Mouse (Mus musculus): ENCODE measurements at regions not wholly inside any gene's neighbourhood (a gene's known extent, or its start where the extent isn't known, plus 50 kb on each side); places are given as distances from the start of the nearest gene placed in this dataset.

DNA sequence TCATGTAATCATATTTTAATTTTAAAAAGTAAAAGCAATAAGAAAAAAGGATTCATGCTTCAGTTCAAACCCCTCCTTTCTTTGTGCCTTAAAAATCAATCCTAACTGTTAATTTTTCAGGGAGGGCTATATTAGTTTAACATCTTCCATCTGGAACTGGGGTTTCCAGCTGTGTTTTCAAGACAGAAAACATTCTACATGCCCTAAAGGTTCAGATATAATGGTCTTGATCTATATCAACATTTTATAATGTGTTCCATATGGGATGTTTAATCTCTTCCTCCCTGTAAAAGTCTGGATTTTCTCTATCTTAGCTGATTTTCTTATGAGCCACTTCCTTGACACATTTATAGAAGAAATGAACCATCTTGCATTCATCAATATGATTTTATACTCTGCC lies 205.9 kb upstream of the Grm7 start:
- no peaks in the 10 kb centered on the region for H3K4me1 ChIP-seq (replicated peaks; ENCODE audit: insufficient read depth, low read length)
- no peak for DNase-seq (ENCODE audit: low spot score)

DNA sequence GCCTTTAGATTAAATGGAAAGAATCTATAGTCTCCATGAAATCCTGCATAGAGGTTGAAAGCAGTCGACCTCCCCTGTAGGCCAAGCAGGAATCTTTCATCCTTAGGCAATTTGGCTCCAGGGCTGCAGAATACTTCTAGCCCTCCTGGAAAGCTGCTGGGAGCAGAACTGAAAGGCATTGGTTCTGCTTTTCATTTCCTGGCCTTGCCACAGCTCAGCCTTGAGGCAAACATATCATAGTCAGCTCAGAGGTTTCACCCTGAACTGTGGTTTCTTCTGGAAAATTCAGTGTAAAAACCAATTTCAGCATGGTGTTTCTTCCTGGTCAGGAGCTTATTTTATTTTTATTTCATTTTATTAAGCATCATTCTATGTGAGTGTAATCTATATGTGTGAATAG lies 182.0 kb upstream of the Grm7 start:
- 53% methylated on average over 1 of the region's 1 CpGs for WGBS
- H3K4me3 ChIP-seq (replicated peaks; ENCODE audit: low read depth, low read length), result no peak overlapping the region
- no peak for DNase-seq (ENCODE audit: low spot score)
- no peak overlapping the region for H3K9ac ChIP-seq (ENCODE audit: low read depth, low read length)
- H3K4me2 ChIP-seq (ENCODE audit: low read length), result no peak overlapping the region
- H3K36me3 ChIP-seq (ENCODE audit: insufficient read depth, low read length), result no peaks in the 10 kb centered on the region
- TF ChIP-seq CTCF (IDR thresholded peaks at IDR 0.05; ENCODE audit: low read depth), result no peak
- no peaks in the 10 kb centered on the region for H3K4me1 ChIP-seq (replicated peaks; ENCODE audit: insufficient read depth, low read length)
- H3K27me3 ChIP-seq (ENCODE audit: insufficient read depth, low read length), result no peaks in the 10 kb centered on the region
- no peak overlapping the region for H3K27ac ChIP-seq
- no peak for ATAC-seq (replicated peaks; ENCODE audit: low FRiP score, low read depth)
- no peaks in the 10 kb centered on the region for H3K9me3 ChIP-seq (replicated peaks; ENCODE audit: low read length)

More for the DNA sequence above, 205.9 kb upstream of the Grm7 start:
- Histone ChIP-seq H3K27ac (no peak overlapping the region), H3K4me2 (ENCODE audit: low read length) (no peak overlapping the region), H3K27me3 (ENCODE audit: insufficient read depth, low read length) (no peaks in the 10 kb centered on the region), H3K9ac (ENCODE audit: low read depth, low read length) (no peak overlapping the region), H3K36me3 (ENCODE audit: insufficient read depth, low read length) (no peaks in the 10 kb centered on the region), H3K9me3 (replicated peaks; ENCODE audit: low read length) (no peaks in the 10 kb centered on the region), H3K4me3 (replicated peaks; ENCODE audit: low read depth, low read length) (no peak overlapping the region)
- TF ChIP-seq CTCF (IDR thresholded peaks at IDR 0.05; ENCODE audit: low read depth), result no peak
- no peak for ATAC-seq (replicated peaks; ENCODE audit: low FRiP score, low read depth)

DNA sequence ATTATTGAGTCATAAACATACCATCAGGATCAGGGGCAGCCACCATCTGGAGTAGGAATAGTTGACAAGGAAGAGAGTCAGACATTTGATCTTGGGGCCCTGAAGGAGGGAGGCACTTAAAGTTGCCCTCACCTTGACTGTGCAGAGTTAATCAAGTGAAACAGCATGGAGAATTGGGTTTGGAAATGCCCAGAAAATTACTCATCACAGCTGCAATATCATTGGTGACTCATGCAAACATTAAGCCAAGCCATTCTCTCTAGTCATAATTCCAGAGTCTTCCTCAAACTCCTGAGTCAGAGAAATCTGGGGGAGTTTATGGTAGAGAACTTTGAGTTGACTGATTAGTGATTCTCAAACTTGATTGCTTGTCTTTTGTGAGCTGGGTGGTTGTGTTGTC lies 177.7 kb upstream of the Grm7 start:
- H3K4me1 ChIP-seq (replicated peaks; ENCODE audit: insufficient read depth, low read length), result no peaks in the 10 kb centered on the region
- TF ChIP-seq CTCF (IDR thresholded peaks at IDR 0.05; ENCODE audit: low read depth), result no peak
- no peaks in the 10 kb centered on the region for H3K27me3 ChIP-seq (ENCODE audit: insufficient read depth, low read length)
- H3K4me2 ChIP-seq (ENCODE audit: low read length), result no peak overlapping the region
- no peak for DNase-seq (ENCODE audit: low spot score)
- H3K4me3 ChIP-seq (replicated peaks; ENCODE audit: low read depth, low read length), result no peak overlapping the region
- H3K9ac ChIP-seq (ENCODE audit: low read depth, low read length), result no peak overlapping the region
- no peaks in the 10 kb centered on the region for H3K36me3 ChIP-seq (ENCODE audit: insufficient read depth, low read length)
- ATAC-seq (replicated peaks; ENCODE audit: low FRiP score, low read depth), result no peak
- H3K9me3 ChIP-seq (replicated peaks; ENCODE audit: low read length), result no peaks in the 10 kb centered on the region
- no peak overlapping the region for H3K27ac ChIP-seq

DNA sequence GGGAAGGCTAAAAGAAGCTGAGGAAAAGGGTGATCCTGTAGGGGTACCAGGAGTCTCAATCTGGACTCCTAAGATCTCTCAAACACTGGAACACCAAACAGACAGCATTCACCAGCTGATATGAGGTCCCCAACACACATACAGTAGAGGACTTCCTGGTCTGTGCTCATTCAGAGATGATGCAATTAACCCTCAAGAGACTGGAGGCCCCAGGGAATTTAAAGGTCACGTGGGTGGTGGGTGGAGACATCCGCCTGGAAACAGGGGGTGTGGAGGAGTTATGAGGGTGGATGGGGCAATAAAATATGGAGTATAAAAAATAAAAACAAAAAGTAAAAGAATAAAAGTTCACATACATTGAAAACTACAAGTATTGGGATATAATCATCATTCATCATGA lies 139.5 kb upstream of the Grm7 start:
- 83% methylated on average over 2 of the region's 2 CpGs for WGBS
- Histone ChIP-seq H3K4me2 (ENCODE audit: low read length) (no peak overlapping the region), H3K27me3 (ENCODE audit: insufficient read depth, low read length) (no peaks in the 10 kb centered on the region), H3K36me3 (ENCODE audit: insufficient read depth, low read length) (no peaks in the 10 kb centered on the region), H3K27ac (no peak overlapping the region), H3K9me3 (replicated peaks; ENCODE audit: low read length) (no peaks in the 10 kb centered on the region), H3K4me3 (replicated peaks; ENCODE audit: low read depth, low read length) (no peak overlapping the region), H3K9ac (ENCODE audit: low read depth, low read length) (no peak overlapping the region), H3K4me1 (replicated peaks; ENCODE audit: insufficient read depth, low read length) (no peaks in the 10 kb centered on the region)
- no peak for ATAC-seq (replicated peaks; ENCODE audit: low FRiP score, low read depth)
- TF ChIP-seq CTCF (IDR thresholded peaks at IDR 0.05; ENCODE audit: low read depth), result no peak
- no peak for DNase-seq (ENCODE audit: low spot score)

DNA sequence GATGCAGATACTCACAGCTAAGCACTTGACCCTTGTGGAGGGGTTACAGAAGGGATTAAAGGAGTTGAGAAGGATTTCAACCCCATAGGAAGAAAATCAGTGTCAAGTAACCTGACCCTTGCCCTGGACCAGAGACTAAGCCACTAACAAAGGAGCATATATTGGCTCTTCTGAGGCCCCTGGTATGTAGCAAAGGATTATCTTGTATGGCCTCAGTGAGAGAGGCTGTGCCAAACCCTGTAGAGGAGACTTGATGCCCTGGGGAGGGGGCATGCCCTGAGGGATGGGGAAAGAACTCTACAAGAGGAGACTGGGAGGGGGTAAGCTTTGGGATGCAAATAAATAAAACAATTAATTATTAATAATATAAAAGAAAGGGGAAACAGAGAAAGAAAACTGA lies 134.9 kb upstream of the Grm7 start:
- Histone ChIP-seq H3K4me1 (replicated peaks; ENCODE audit: insufficient read depth, low read length) (no peaks in the 10 kb centered on the region), H3K4me3 (replicated peaks; ENCODE audit: low read depth, low read length) (no peak overlapping the region), H3K27me3 (ENCODE audit: insufficient read depth, low read length) (no peaks in the 10 kb centered on the region), H3K36me3 (ENCODE audit: insufficient read depth, low read length) (no peaks in the 10 kb centered on the region), H3K9me3 (replicated peaks; ENCODE audit: low read length) (no peaks in the 10 kb centered on the region), H3K9ac (ENCODE audit: low read depth, low read length) (no peak overlapping the region), H3K27ac (no peak overlapping the region), H3K4me2 (ENCODE audit: low read length) (no peak overlapping the region)
- DNase-seq (ENCODE audit: low spot score) (no peak), ATAC-seq (replicated peaks; ENCODE audit: low FRiP score, low read depth) (no peak)
- TF ChIP-seq CTCF (IDR thresholded peaks at IDR 0.05; ENCODE audit: low read depth), result no peak

DNA sequence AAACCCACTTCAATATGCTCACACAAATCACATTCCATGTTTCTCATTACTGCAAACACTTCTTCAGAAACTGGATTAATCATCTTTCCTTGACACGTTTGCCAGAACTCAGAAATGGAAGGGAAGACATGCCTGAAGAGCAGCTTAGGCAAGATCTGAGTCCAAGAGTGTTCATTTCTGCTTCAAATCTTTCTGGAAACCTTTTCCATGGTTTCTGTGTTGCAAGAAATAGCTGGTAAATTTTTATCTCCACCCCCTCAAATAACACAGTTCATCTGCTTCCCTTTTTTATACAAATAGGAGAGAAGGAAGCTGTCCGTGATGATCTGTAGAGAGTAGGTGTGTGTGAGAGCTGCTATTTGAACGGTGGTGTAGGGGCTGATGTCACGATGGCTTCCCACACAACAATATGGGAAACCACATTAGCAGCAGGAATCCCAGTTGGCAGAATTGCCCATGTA lies 106.6 kb upstream of the Grm7 start:
- DNase-seq (ENCODE audit: low spot score) (no peak), ATAC-seq (replicated peaks; ENCODE audit: low FRiP score, low read depth) (no peak)
- H3K9me3 ChIP-seq (replicated peaks; ENCODE audit: low read length), result no peaks in the 10 kb centered on the region
- H3K4me1 ChIP-seq (replicated peaks; ENCODE audit: insufficient read depth, low read length), result no peaks in the 10 kb centered on the region
- 79% methylated on average over 4 of the region's 4 CpGs for WGBS
- no peak overlapping the region for H3K4me3 ChIP-seq (replicated peaks; ENCODE audit: low read depth, low read length)
- H3K9ac ChIP-seq (ENCODE audit: low read depth, low read length), result no peak overlapping the region
- H3K27ac ChIP-seq, result no peak overlapping the region
- no peaks in the 10 kb centered on the region for H3K36me3 ChIP-seq (ENCODE audit: insufficient read depth, low read length)
- H3K4me2 ChIP-seq (ENCODE audit: low read length), result no peak overlapping the region
- no peak for TF ChIP-seq CTCF (IDR thresholded peaks at IDR 0.05; ENCODE audit: low read depth)
- H3K27me3 ChIP-seq (ENCODE audit: insufficient read depth, low read length), result no peaks in the 10 kb centered on the region

DNA sequence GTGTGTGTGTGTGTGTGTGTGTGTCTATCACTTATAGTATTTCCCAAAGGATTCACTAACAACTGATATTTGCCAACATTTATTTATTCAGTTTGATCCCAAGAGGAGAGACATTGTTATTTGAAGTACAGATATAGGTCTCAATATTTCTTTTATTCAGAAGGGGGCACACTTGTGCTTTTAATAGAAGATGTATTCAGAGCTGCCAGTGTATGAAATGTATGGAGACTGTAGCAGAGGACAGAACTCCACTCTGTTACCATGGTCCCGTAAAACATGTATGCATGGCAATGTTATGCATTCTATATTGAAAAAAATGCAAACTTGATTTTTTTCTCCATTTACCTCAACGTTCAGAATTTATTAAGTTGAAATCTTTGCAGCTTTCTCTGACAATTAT lies 99.8 kb upstream of the Grm7 start:
- no peaks in the 10 kb centered on the region for H3K36me3 ChIP-seq (ENCODE audit: insufficient read depth, low read length)
- no peak overlapping the region for H3K4me3 ChIP-seq (replicated peaks; ENCODE audit: low read depth, low read length)
- H3K9me3 ChIP-seq (replicated peaks; ENCODE audit: low read length), result no peaks in the 10 kb centered on the region
- ATAC-seq (replicated peaks; ENCODE audit: low FRiP score, low read depth), result no peak
- no peak overlapping the region for H3K9ac ChIP-seq (ENCODE audit: low read depth, low read length)
- peak; percentile 14; the same call in 1 of the 2 replicates for TF ChIP-seq CTCF (IDR thresholded peaks at IDR 0.05; ENCODE audit: low read depth)
- H3K27ac ChIP-seq, result no peak overlapping the region
- DNase-seq (ENCODE audit: low spot score), result no peak
- H3K4me2 ChIP-seq (ENCODE audit: low read length), result no peak overlapping the region
- no peaks in the 10 kb centered on the region for H3K4me1 ChIP-seq (replicated peaks; ENCODE audit: insufficient read depth, low read length)
- H3K27me3 ChIP-seq (ENCODE audit: insufficient read depth, low read length), result no peaks in the 10 kb centered on the region
- 67% methylated on average over 2 of the region's 2 CpGs for WGBS
